Mouse (Mus musculus) Patski (cell line): Measurements from ENCODE around the gene Vmn1r85. TPM values are rescaled to one million over a fixed set of nuclear protein-coding genes. Genes with fewer than 3 reads are reported as not detected.

ENCODE experiments used
- ATAC-seq: fragments of 100-300 bp; one replicate; pipeline ENCODE4 v1.8.0; 2021
- CTCF ChIA-PET: fragments of 350-600 bp; sonication (Branson Sonifier 250); formaldehyde crosslinking; loops from one replicate; lab custom pipeline; 2022; ENCODE audit warnings: inconsistent platforms; lab: Charles Lee
- POLR2A ChIA-PET: fragments of 350-600 bp; sonication (Branson Sonifier 250); formaldehyde crosslinking; loops from one replicate; lab custom pipeline; 2022; ENCODE audit warnings: antibody characterized with exemption, inconsistent platforms; lab: Charles Lee
- DNase-seq: peaks from one replicate; pipeline ENCODE4 v3.0.0-alpha.2; 2011; ENCODE audit warnings: low read depth, low spot score
- H3K27me3 ChIP-seq: fragments of 371-371 bp; one replicate; pipeline ENCODE4 v1.5.1; 2021
- CTCF ChIP-seq: fragments of 100-300 bp; IDR thresholded peaks from one replicate; pipeline ENCODE4 v1.5.1; 2021
- in situ Hi-C: fragments of 300-500 bp; cut with MboI; formaldehyde crosslinking; loops from 3 replicates; pipeline ENCODE4 v1.11.1; 2018; ENCODE audit warnings: low pct_unique_long_range_greater_than_20kb, mixed read lengths
- polyA plus RNA-seq: library from polyadenylated mRNA; unstranded; gene quantifications from one replicate; pipeline ENCODE4 v1.2.3, GENCODE M21; 2021

The Vmn1r85 gene
- polyA plus RNA-seq, 1 experiment from 2014 or later = not detected

- DNase-seq = peak; percentile 79
- POLR2A ChIA-PET = no interaction called here
- in situ Hi-C loops = loop anchor here (10.0 to 25.0 kb wide), 2 partner anchors 220 to 458 kb away; partner anchors contain the start of genes Lig1 and Zswim9
- H3K27me3 ChIP-seq = no peaks in the 10 kb centered on the region
- peak; percentile 98 for ATAC-seq
- TF ChIP-seq CTCF = no peak
- CTCF ChIA-PET = interaction anchor here (1.9 kb wide), 1 partner anchor 9 kb away, joined by 4 read pairs; no protein-coding TSS in a partner anchor
These were observed 40.5 kb downstream of the Vmn1r85 start, which contains the start of gene Mzf1 for GRCm38 (mm10) chr7:13054287-13055010. TSS of gene Mzf1 (minus strand) at chr7:13054764.

GRCm38 (mm10) chr7:13053961-13054286 lies 41.0 kb downstream of the Vmn1r85 start:
- ChIA-PET POLR2A (interaction anchor here (0.9 to 1.1 kb wide), 2 partner anchors 14 to 17 kb away, joined by 3 to 5 read pairs; no protein-coding TSS in a partner anchor), CTCF (interaction anchor here (0.8 to 1.9 kb wide), 3 partner anchors 10 to 14 kb away, joined by 3 to 6 read pairs (median 4); no protein-coding TSS in a partner anchor)
- ATAC-seq (no peak), DNase-seq (no peak)
- no peaks in the 10 kb centered on the region for H3K27me3 ChIP-seq
- TF ChIP-seq CTCF = no peak
- in situ Hi-C loops = loop anchor here (10.0 to 25.0 kb wide), 2 partner anchors 221 to 458 kb away; partner anchors contain the start of genes Lig1 and Zswim9

GRCm38 (mm10) chr7:13053501-13053900 lies 41.5 kb downstream of the Vmn1r85 start:
- in situ Hi-C loops = loop anchor here (10.0 to 25.0 kb wide), 2 partner anchors 221 to 459 kb away; partner anchors contain the start of genes Lig1 and Zswim9
- DNase-seq = no peak
- no peak for TF ChIP-seq CTCF
- CTCF ChIA-PET = interaction anchor here (0.8 to 1.9 kb wide), 3 partner anchors 10 to 14 kb away, joined by 3 to 6 read pairs (median 4); no protein-coding TSS in a partner anchor
- POLR2A ChIA-PET = interaction anchor here (0.9 to 1.1 kb wide), 2 partner anchors 13 to 17 kb away, joined by 3 to 5 read pairs; no protein-coding TSS in a partner anchor
- ATAC-seq = no peak
- H3K27me3 ChIP-seq = no peaks in the 10 kb centered on the region

- POLR2A ChIA-PET = interaction anchor here (0.9 to 1.1 kb wide), 2 partner anchors 13 to 17 kb away, joined by 3 to 5 read pairs; no protein-coding TSS in a partner anchor
- CTCF ChIA-PET = interaction anchor here (0.8 to 1.9 kb wide), 3 partner anchors 11 to 14 kb away, joined by 3 to 6 read pairs (median 4); no protein-coding TSS in a partner anchor
These were observed 42.0 kb downstream of the Vmn1r85 start for GRCm38 (mm10) chr7:13053001-13053400.

GRCm38 (mm10) chr7:13046084-13046483 lies 48.9 kb downstream of the Vmn1r85 start:
- DNase-seq = no peak

More at GRCm38 (mm10) chr7:13053001-13053400, 42.0 kb downstream of the Vmn1r85 start:
- ATAC-seq (no peak), DNase-seq (no peak)
- H3K27me3 ChIP-seq = no peaks in the 10 kb centered on the region
- in situ Hi-C loops = loop anchor here (10.0 to 25.0 kb wide), 2 partner anchors 222 to 459 kb away; partner anchors contain the start of genes Lig1 and Zswim9
- TF ChIP-seq CTCF = no peak

GRCm38 (mm10) chr7:13044254-13044625 lies 50.7 kb downstream of the Vmn1r85 start:
- in situ Hi-C loops = no loop called here
- no peaks in the 10 kb centered on the region for H3K27me3 ChIP-seq
- ChIA-PET CTCF (no interaction called here), POLR2A (no interaction called here)
- no peak for TF ChIP-seq CTCF
- ATAC-seq = no peak
- DNase-seq = no peak

More at GRCm38 (mm10) chr7:13046084-13046483, 48.9 kb downstream of the Vmn1r85 start:
- ATAC-seq = peak; percentile 46
- POLR2A ChIA-PET = no interaction called here
- CTCF ChIA-PET = interaction anchor here (1.2 to 3.5 kb wide), 2 partner anchors 36 to 171 kb away, joined by 3 to 12 read pairs; partner anchors contain the start of gene Zbtb45
- peak; percentile 93 for TF ChIP-seq CTCF
- no peaks in the 10 kb centered on the region for H3K27me3 ChIP-seq
- in situ Hi-C loops = loop anchor here (5.0 kb wide), 1 partner anchor 34 kb away; the partner anchor contains the start of gene Zbtb45

- DNase-seq (no peak), ATAC-seq (no peak)
- no peaks in the 10 kb centered on the region for H3K27me3 ChIP-seq
- ChIA-PET CTCF (no interaction called here), POLR2A (no interaction called here)
- in situ Hi-C loops = no loop called here
- TF ChIP-seq CTCF = no peak
These were observed 51.3 kb downstream of the Vmn1r85 start for GRCm38 (mm10) chr7:13043445-13044253.

GRCm38 (mm10) chr7:13043120-13043444 lies 51.9 kb downstream of the Vmn1r85 start:
- ChIA-PET POLR2A (no interaction called here), CTCF (no interaction called here)
- in situ Hi-C loops = no loop called here
- no peaks in the 10 kb centered on the region for H3K27me3 ChIP-seq
- DNase-seq (no peak), ATAC-seq (no peak)
- TF ChIP-seq CTCF = no peak

- no peaks in the 10 kb centered on the region for H3K27me3 ChIP-seq
- POLR2A ChIA-PET = no interaction called here
These were observed 52.5 kb downstream of the Vmn1r85 start for GRCm38 (mm10) chr7:13042511-13042910.

GRCm38 (mm10) chr7:13041256-13041655 lies 53.7 kb downstream of the Vmn1r85 start:
- CTCF ChIA-PET = interaction anchor here (1.4 to 4.1 kb wide), 2 partner anchors 8 to 31 kb away, joined by 6 to 19 read pairs; partner anchors contain the start of gene Zbtb45
- in situ Hi-C loops = no loop called here
- DNase-seq (no peak), ATAC-seq (no peak)
- TF ChIP-seq CTCF = no peak
- no peaks in the 10 kb centered on the region for H3K27me3 ChIP-seq
- POLR2A ChIA-PET = interaction anchor here (1.2 kb wide), 2 partner anchors 16 to 31 kb away, joined by 3 to 5 read pairs; partner anchors contain the start of gene Zbtb45

More at GRCm38 (mm10) chr7:13042511-13042910, 52.5 kb downstream of the Vmn1r85 start:
- no peak for TF ChIP-seq CTCF
- DNase-seq = no peak
- in situ Hi-C loops = no loop called here
- CTCF ChIA-PET = interaction anchor here (0.9 to 4.1 kb wide), 3 partner anchors 9 to 32 kb away, joined by 3 to 19 read pairs (median 3); partner anchors contain the start of gene Zbtb45
- no peak for ATAC-seq
